Mouse (Mus musculus): ENCODE results near the gene Plp1.

GRCm38 (mm10) chrX:136850300-136850699 is 27.8 kb downstream of the Plp1 start:
- TF ChIP-seq FLI1 (IDR thresholded peaks at IDR 0.05; ENCODE audit: low read length) (no peak), GATA1 (IDR thresholded peaks at IDR 0.05; ENCODE audit: borderline replicate concordance, low read length) (no peak)

Measured in megakaryocyte, embryonic 14.5 days (primary cell).